Mouse (Mus musculus) spleen, adult 2 months (tissue): Measurements from ENCODE around the gene Gm49405. TPM values are rescaled to one million over a fixed set of nuclear protein-coding genes. Genes with fewer than 3 reads are reported as not detected.

ENCODE experiments used
- DNase-seq, 2 experiments: peaks; one replicate each; pipeline versions ENCODE4 v3.0.0 to v3.0.0-alpha.2; 2012 to 2021; ENCODE audit warnings: low spot score in 2 of 2, low read depth in 1 of 2
- H3K27ac ChIP-seq: fragments of 200-500 bp; 2 replicates; pipeline ENCODE4 v1.5.1; 2012; ENCODE audit warnings: low read length, inconsistent platforms; ENCODE audit not compliant: insufficient read depth
- H3K27me3 ChIP-seq: fragments of 200-500 bp; 2 replicates; pipeline ENCODE4 v1.6.1; 2012; ENCODE audit warnings: mild to moderate bottlenecking, moderate library complexity, low read length, inconsistent platforms; ENCODE audit not compliant: control insufficient read depth, insufficient read depth
- H3K36me3 ChIP-seq: fragments of 200-500 bp; 2 replicates; pipeline ENCODE4 v1.6.1; 2012; ENCODE audit warnings: mild to moderate bottlenecking, low read length, inconsistent platforms; ENCODE audit not compliant: control insufficient read depth, insufficient read depth
- H3K4me1 ChIP-seq: fragments of 200-500 bp; 2 replicates; pipeline ENCODE4 v1.6.1; 2011; ENCODE audit warnings: inconsistent platforms; ENCODE audit not compliant: control insufficient read depth, insufficient read depth, insufficient read length
- H3K4me3 ChIP-seq: fragments of 200-500 bp; 2 replicates; pipeline ENCODE4 v1.5.1; 2011; ENCODE audit warnings: mild to moderate bottlenecking, inconsistent platforms; ENCODE audit not compliant: insufficient read depth, insufficient read length; ENCODE audit errors: extremely low read depth
- CTCF ChIP-seq: fragments of 200-500 bp; IDR thresholded peaks from 2 replicates; pipeline ENCODE4 v1.5.1; 2011; ENCODE audit warnings: mild to moderate bottlenecking, inconsistent platforms; ENCODE audit not compliant: insufficient read depth, insufficient read length, insufficient replicate concordance; ENCODE audit errors: extremely low read depth
- POLR2A ChIP-seq: fragments of 200-500 bp; IDR thresholded peaks from 2 replicates; pipeline ENCODE4 v1.6.1; 2011; ENCODE audit warnings: low read depth, low read length, inconsistent platforms
- WGBS: fragments of 180-500 bp; shearing (Covaris S2); methylation state at CpG from one replicate; pipeline ENCODE4 v1.1.7; 2018; 5-methylcytosine and 5-hydroxymethylcytosine counted together
- polyA plus RNA-seq: library from polyadenylated mRNA; depleted of rRNA; stranded (reverse); fragments of >200 nt; gene quantifications from 2 replicates; pipeline ENCODE4 v1.2.3, GENCODE M21; 2012

Gm49405 gene
- polyA plus RNA-seq, 1 experiment: 3.1 TPM

DNA sequence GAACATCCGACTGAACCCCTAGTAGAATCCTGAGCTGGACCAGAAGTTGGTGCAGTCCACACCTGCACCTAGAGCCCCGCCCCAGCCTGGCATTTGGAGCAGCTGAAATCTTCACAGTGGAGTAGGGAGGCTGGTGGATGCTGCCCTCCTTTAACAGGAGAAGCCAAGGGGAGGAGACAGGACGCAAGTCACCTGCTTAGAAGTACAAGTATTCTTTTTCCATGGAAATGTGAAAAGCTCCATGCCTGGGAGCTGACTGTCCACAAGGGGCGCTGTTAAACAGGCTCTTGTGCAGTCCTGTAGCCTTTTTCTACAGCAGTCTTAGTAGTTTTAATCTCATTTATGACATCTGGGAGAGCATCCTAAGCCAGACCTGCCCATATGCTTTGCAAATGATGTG, 11.7 kb upstream of the Gm49405 start:
- H3K27me3 ChIP-seq: no peaks in the 10 kb centered on the region

GRCm38 (mm10) chr19:3990804-3991203, 9.6 kb upstream of the Gm49405 start:
- DNase-seq: no peak
- no peaks in the 10 kb centered on the region for H3K27me3 ChIP-seq

More for the DNA sequence above, 11.7 kb upstream of the Gm49405 start:
- Histone ChIP-seq H3K4me1 (no peaks in the 10 kb centered on the region), H3K27ac (no peak overlapping the region), H3K4me3 (no peak overlapping the region), H3K36me3 (no peaks in the 10 kb centered on the region)
- DNase-seq: no peak
- TF ChIP-seq POLR2A (no peak), CTCF (no peak)
- WGBS: 97% methylated on average over 4 of the region's 4 CpGs

GRCm38 (mm10) chr19:3991562-3991961, 8.9 kb upstream of the Gm49405 start:
- H3K27ac ChIP-seq: no peak overlapping the region
- DNase-seq: no peak
- H3K36me3 ChIP-seq: no peaks in the 10 kb centered on the region
- WGBS: 97% methylated on average over 3 of the region's 3 CpGs
- H3K4me3 ChIP-seq: no peak overlapping the region
- H3K27me3 ChIP-seq: no peaks in the 10 kb centered on the region
- TF ChIP-seq CTCF: no peak
- no peak for TF ChIP-seq POLR2A
- H3K4me1 ChIP-seq: no peaks in the 10 kb centered on the region

More at GRCm38 (mm10) chr19:3990804-3991203, 9.6 kb upstream of the Gm49405 start:
- no peak overlapping the region for H3K27ac ChIP-seq
- no peaks in the 10 kb centered on the region for H3K4me1 ChIP-seq
- TF ChIP-seq CTCF (no peak), POLR2A (no peak)
- 86% methylated on average over 6 of the region's 6 CpGs for WGBS
- H3K36me3 ChIP-seq: no peaks in the 10 kb centered on the region
- no peak overlapping the region for H3K4me3 ChIP-seq

DNA sequence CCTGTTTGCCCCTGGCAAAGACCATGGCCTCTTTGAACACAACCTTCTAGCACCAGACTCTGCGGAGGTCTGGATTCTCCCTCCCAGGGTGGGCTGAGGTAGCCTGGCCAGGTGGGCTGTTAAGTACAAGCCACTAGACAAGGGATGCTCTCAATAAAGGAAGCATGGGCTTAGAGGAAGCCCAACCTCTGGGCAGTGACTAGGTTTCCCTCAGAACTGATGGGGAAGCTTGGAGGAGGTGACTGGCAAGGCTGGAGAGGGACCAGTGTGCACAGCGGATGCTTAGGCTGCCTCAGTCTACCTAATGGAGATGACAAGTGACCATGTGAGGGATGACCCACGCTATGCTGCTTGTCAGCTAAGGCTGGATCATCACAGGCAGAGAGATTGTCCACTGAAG, 8.5 kb upstream of the Gm49405 start:
- Histone ChIP-seq H3K27me3 (no peaks in the 10 kb centered on the region), H3K36me3 (no peaks in the 10 kb centered on the region), H3K4me3 (no peak overlapping the region), H3K4me1 (no peaks in the 10 kb centered on the region), H3K27ac (no peak overlapping the region)
- TF ChIP-seq POLR2A (no peak), CTCF (no peak)
- no peak for DNase-seq
- WGBS: 87% methylated on average over 3 of the region's 3 CpGs

GRCm38 (mm10) chr19:3992416-3992815, 8.0 kb upstream of the Gm49405 start, which contains the start of gene Tbx10:
TSS of gene Tbx10 (plus strand) at chr19:3992752.
- Histone ChIP-seq H3K36me3 (no peaks in the 10 kb centered on the region), H3K27me3 (no peaks in the 10 kb centered on the region), H3K27ac (no peak within 1 kb of the TSS), H3K4me1 (no peaks in the 10 kb centered on the region), H3K4me3 (no peak within 1 kb of the TSS)
- WGBS: 79% methylated on average over 5 of the region's 5 CpGs
- TF ChIP-seq POLR2A: no peak
- TF ChIP-seq CTCF: no peak
- DNase-seq: no peak

DNA sequence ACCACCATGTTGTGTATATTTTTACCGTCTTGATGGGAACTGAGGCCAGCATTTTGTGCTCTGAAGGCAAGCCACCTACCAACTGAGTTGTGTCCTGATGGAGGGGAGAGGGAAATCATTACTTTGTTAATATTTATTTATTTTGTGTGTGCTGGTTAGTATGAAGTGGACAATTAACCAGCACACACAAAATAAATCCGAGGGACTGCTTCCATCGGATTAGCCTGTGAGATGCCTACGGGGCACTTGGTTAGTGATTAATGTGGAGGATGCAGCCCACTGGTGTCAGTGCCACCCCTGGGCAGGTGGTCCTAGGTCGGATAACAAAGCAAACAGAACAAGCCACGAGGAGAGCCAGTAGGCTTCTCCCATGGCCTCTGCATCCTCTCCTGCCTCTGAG, 5.5 kb upstream of the Gm49405 start:
- Histone ChIP-seq H3K4me1 (no peaks in the 10 kb centered on the region; the same call in 1 of the 2 replicates), H3K27me3 (no peaks in the 10 kb centered on the region), H3K4me3 (no peak overlapping the region), H3K27ac (no peak overlapping the region), H3K36me3 (no peaks in the 10 kb centered on the region)
- WGBS: 86% methylated on average over 6 of the region's 6 CpGs
- TF ChIP-seq POLR2A (no peak), CTCF (no peak)
- DNase-seq: no peak

- no peaks in the 10 kb centered on the region for H3K36me3 ChIP-seq
- H3K4me1 ChIP-seq: no peaks in the 10 kb centered on the region; the same call in 1 of the 2 replicates
- no peak overlapping the region for H3K27ac ChIP-seq
- WGBS: 96% methylated on average over 3 of the region's 3 CpGs
- DNase-seq: no peak
- H3K27me3 ChIP-seq: no peaks in the 10 kb centered on the region
- TF ChIP-seq CTCF (no peak), POLR2A (no peak)
- no peak overlapping the region for H3K4me3 ChIP-seq
These were observed 4.9 kb upstream of the Gm49405 start for GRCm38 (mm10) chr19:3995505-3995904.
